ENCODE assay signal across 11 mouse cellular contexts in the genomic region with DNA sequence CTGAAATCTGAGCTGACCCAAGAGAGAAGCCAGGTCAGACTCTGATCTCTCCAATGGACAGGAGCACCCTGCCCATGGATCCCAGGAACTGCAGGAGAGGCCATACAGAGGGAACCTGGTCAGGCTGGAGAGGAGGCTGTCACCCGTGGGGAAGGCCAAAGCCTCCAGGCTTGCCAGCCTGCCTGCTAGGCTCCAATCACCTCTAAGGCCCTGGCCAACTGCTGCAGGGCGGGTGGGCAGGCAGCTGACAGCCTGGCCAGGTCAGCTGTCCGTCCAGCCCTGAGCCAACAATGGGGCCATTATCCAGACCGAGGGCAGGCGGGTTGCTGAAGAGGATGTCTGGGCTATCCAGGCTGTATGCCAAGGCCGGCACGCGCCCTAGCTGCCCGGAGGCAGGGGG. TPM values are rescaled to one million over a fixed set of nuclear protein-coding genes. Genes with fewer than 3 reads are reported as not detected.
DNase-seq lines count a peak whose midpoint lies in the region; ATAC-seq and TF ChIP-seq lines count a peak whose summit lies in the region.
"Had no signal": no experiment of that assay in that cellular context is flagged by ENCODE, and none has a peak within 500 bp of the region (broad histone marks: within the 10 kb centered on the region; RNA-seq: fewer than 3 reads in every experiment).

No protein-coding gene starts in this region.

- H3K4me3 ChIP-seq in hindbrain, postnatal 0 days (ENCODE audit: low read length): no peak overlapping the region
- H3K4me3 ChIP-seq in hindbrain, embryonic 14.5 days (replicated peaks; ENCODE audit: low read length): no peak overlapping the region
- peak overlapping the region; percentile 14; the same call in 1 of the 2 replicates for H3K4me3 ChIP-seq in G1E (ENCODE audit: low read depth, low read length)
- H3K4me3 ChIP-seq in forebrain, embryonic 13.5 days: no peak overlapping the region
- H3K4me3 ChIP-seq: forebrain, embryonic 12.5 days; limb, embryonic 12.5 days had no signal

- no peaks in the 10 kb centered on the region for H3K9me3 ChIP-seq in hindbrain, postnatal 0 days (ENCODE audit: low read length)
- no peaks in the 10 kb centered on the region for H3K9me3 ChIP-seq in hindbrain, embryonic 14.5 days (ENCODE audit: control insufficient read depth, low read length)
- H3K9me3 ChIP-seq in G1E (replicated peaks): no peaks in the 10 kb centered on the region
- no peaks in the 10 kb centered on the region for H3K9me3 ChIP-seq in forebrain, embryonic 13.5 days (replicated peaks)
- H3K9me3 ChIP-seq: forebrain, embryonic 12.5 days; limb, embryonic 12.5 days had no signal

- ATAC-seq in hindbrain, postnatal 0 days: peak; percentile 14; the same call in 1 of the 2 replicates
- ATAC-seq in hindbrain, embryonic 14.5 days (ENCODE audit: low FRiP score): no peak
- ATAC-seq in G1E (ENCODE audit: extremely low read depth, insufficient number of reproducible peaks, low FRiP score, poor library complexity, severe bottlenecking): no peak
- ATAC-seq in forebrain, embryonic 13.5 days: no peak

- no peaks in the 10 kb centered on the region for H3K27me3 ChIP-seq in hindbrain, postnatal 0 days (ENCODE audit: insufficient read depth, low read length)
- H3K27me3 ChIP-seq in hindbrain, embryonic 14.5 days (ENCODE audit: control insufficient read depth, insufficient read depth, low read length): no peaks in the 10 kb centered on the region
- no peaks in the 10 kb centered on the region for H3K27me3 ChIP-seq in G1E (ENCODE audit: insufficient read depth, low read length)
- no peaks in the 10 kb centered on the region for H3K27me3 ChIP-seq in forebrain, embryonic 13.5 days
- H3K27me3 ChIP-seq: forebrain, embryonic 12.5 days; limb, embryonic 12.5 days had no signal

- peak; percentile 38 for DNase-seq in hindbrain, postnatal 0 days (ENCODE audit: low spot score)
- no peak for DNase-seq in hindbrain, embryonic 14.5 days (ENCODE audit: low spot score)
- DNase-seq in G1E (ENCODE audit: low spot score): no peak
- peak; percentile 88 for DNase-seq in cerebellum, adult 11-12 months
- DNase-seq in gastrocnemius, postnatal 14 days: peak; percentile 63
- no peak for DNase-seq in neural tube, embryonic 10.5 days (ENCODE audit: extremely low spot score, low spot score)
- DNase-seq in spleen, adult 18-20 months: no peak

- TF ChIP-seq CTCF in hindbrain, postnatal 0 days (IDR thresholded peaks at IDR 0.05; ENCODE audit: low read depth): no peak
- no peak for TF ChIP-seq CTCF in G1E (IDR thresholded peaks at IDR 0.05; ENCODE audit: low read depth, low read length)

- H3K27ac ChIP-seq in hindbrain, postnatal 0 days: no peak overlapping the region
- H3K27ac ChIP-seq in hindbrain, embryonic 14.5 days: no peak overlapping the region
- no peak overlapping the region for H3K27ac ChIP-seq in forebrain, embryonic 13.5 days
- H3K27ac ChIP-seq: forebrain, embryonic 12.5 days; kidney, postnatal 0 days; limb, embryonic 12.5 days had no signal

- intact Hi-C loops in gastrocnemius, postnatal 14 days (cut with DNase I; ENCODE audit: low total_unique reads): no loop called here

- 48% methylated on average over 9 of the region's 9 CpGs for WGBS in hindbrain, postnatal 0 days
- 75% methylated on average over 9 of the region's 9 CpGs for WGBS in hindbrain, embryonic 14.5 days
- 75% methylated on average over 9 of the region's 9 CpGs for WGBS in forebrain, embryonic 13.5 days

- H3K36me3 ChIP-seq in hindbrain, postnatal 0 days (ENCODE audit: insufficient read depth, low read length): no peaks in the 10 kb centered on the region; the same call in 1 of the 2 replicates
- H3K36me3 ChIP-seq in hindbrain, embryonic 14.5 days (replicated peaks; ENCODE audit: control insufficient read depth, insufficient read depth): peaks cover 73% of the 10 kb centered on the region
- peaks cover 97% of the 10 kb centered on the region for H3K36me3 ChIP-seq in G1E (replicated peaks)
- peaks cover 76% of the 10 kb centered on the region for H3K36me3 ChIP-seq in forebrain, embryonic 13.5 days (ENCODE audit: poor library complexity, severe bottlenecking)

- H3K4me1 ChIP-seq in hindbrain, postnatal 0 days (ENCODE audit: insufficient read depth, low read length): peaks cover 24% of the 10 kb centered on the region
- peaks cover 63% of the 10 kb centered on the region for H3K4me1 ChIP-seq in hindbrain, embryonic 14.5 days (replicated peaks; ENCODE audit: control insufficient read depth, insufficient read depth, low read length)
- H3K4me1 ChIP-seq in G1E (ENCODE audit: insufficient read depth, low read depth, low read length): peaks cover 14% of the 10 kb centered on the region
- H3K4me1 ChIP-seq in forebrain, embryonic 13.5 days: peaks cover 64% of the 10 kb centered on the region

- no peak overlapping the region for H3K4me2 ChIP-seq in hindbrain, postnatal 0 days (ENCODE audit: low read depth, low read length)
- H3K4me2 ChIP-seq in hindbrain, embryonic 14.5 days (replicated peaks): no peak overlapping the region
- H3K4me2 ChIP-seq in forebrain, embryonic 13.5 days: no peak overlapping the region
- H3K4me2 ChIP-seq: forebrain, embryonic 12.5 days; limb, embryonic 12.5 days had no signal

- no peak overlapping the region for H3K9ac ChIP-seq in hindbrain, postnatal 0 days (replicated peaks; ENCODE audit: low read length)
- no peak overlapping the region for H3K9ac ChIP-seq in hindbrain, embryonic 14.5 days
- H3K9ac ChIP-seq in forebrain, embryonic 13.5 days: no peak overlapping the region
- H3K9ac ChIP-seq: forebrain, embryonic 12.5 days; limb, embryonic 12.5 days had no signal

RNA-seq across cellular contexts. Expression of gene Plxna1, which starts 14.1 kb away (rescaled TPM):
- 135 and 145 TPM in 2 replicates for total RNA-seq in hindbrain, postnatal 0 days (2014; rRNA removed)
- polyA plus RNA-seq in hindbrain, postnatal 0 days (2015; fragmentation: Nextera tagmentation; extraction: Ambion mirVana): 25.3 and 30.6 TPM in 2 replicates
- 47.3 and 53.3 TPM in 2 replicates for polyA plus RNA-seq in hindbrain, embryonic 14.5 days (2014; fragmentation: Nextera tagmentation; extraction: Ambion mirVana)
- total RNA-seq in G1E (2014; fragmentation: Nextera tagmentation): 11.1 and 12.1 TPM in 2 replicates
- total RNA-seq in G1E (2017): 5.9 and 7.8 TPM in 2 replicates
- polyA plus RNA-seq in G1E (2012): 13.4 and 17.0 TPM in 2 replicates
- 10 to 100 TPM; 24.7 to 36.6 TPM for total RNA-seq in gastrocnemius, postnatal 14 days (2021)
- 34.8 and 37.4 TPM in 2 replicates for polyA plus RNA-seq in forebrain, embryonic 13.5 days (2015; fragmentation: Nextera tagmentation; extraction: Ambion mirVana)

Comparison
In these comparisons a context has a peak if more than half of its experiments do, and no peak if none do; other contexts are left out.
1. DNase-seq: peak in hindbrain, postnatal 0 days (single experiment), cerebellum, adult 11-12 months (single experiment) and gastrocnemius, postnatal 14 days (single experiment); none in hindbrain, embryonic 14.5 days (single experiment), G1E (single experiment), neural tube, embryonic 10.5 days (single experiment) and spleen, adult 18-20 months (0 of 2).